In genomic region chr6:29762524-29762923, GRCm38 (mm10) we compare ENCODE assay signal across 8 mouse cellular contexts. TPM values are rescaled to one million over a fixed set of nuclear protein-coding genes. Genes with fewer than 3 reads are reported as not detected.
DNase-seq lines count a peak whose midpoint lies in the region; ATAC-seq lines count a peak whose summit lies in the region.

No protein-coding gene starts in this region.

- ATAC-seq in frontal cortex, adult (ENCODE audit: low TSS enrichment): 0 out of 2 replicates have a peak, but pooled peaks have one; percentile 55
- peak; percentile 25; the same call in 1 of the 2 replicates for ATAC-seq in neutrophil, adult 5-6 weeks (ENCODE audit: extremely low read depth, insufficient number of reproducible peaks, low FRiP score, poor library complexity, severe bottlenecking)

- DNase-seq in frontal cortex, postnatal 10 days (ENCODE audit: low spot score in 2 of 2): no peak
- peak; percentile 23 for DNase-seq in thymus, postnatal 0 days (ENCODE audit: low spot score)
- DNase-seq in thymus, adult 18-20 months: no peak
- DNase-seq in induced T-regulatory cell, adult 2 months (ENCODE audit: low read depth): peak; percentile 53
- no peak for DNase-seq in ovary, postnatal 36 days (ENCODE audit: low spot score)
- DNase-seq in testis, postnatal 10 days (ENCODE audit: low spot score): no peak

RNA-seq across cellular contexts. Expression of gene Ahcyl2, which starts 5.3 kb away (rescaled TPM):
- 13.8 and 17.2 TPM in 2 replicates for polyA plus RNA-seq in thymus, postnatal 0 days (2015; fragmentation: Nextera tagmentation; extraction: Ambion mirVana)
- 30.8 and 53.1 TPM in 2 replicates for total RNA-seq in neutrophil, adult 5-6 weeks (2017)

RNA-seq across cellular contexts. Expression of gene Smo, which starts 27.2 kb away (rescaled TPM):
- polyA plus RNA-seq in thymus, postnatal 0 days (2015; fragmentation: Nextera tagmentation; extraction: Ambion mirVana): 13.2 and 18.1 TPM in 2 replicates
- total RNA-seq in neutrophil, adult 5-6 weeks (2017): 0.12 TPM in 1 of 2 replicates, not detected in the other

Comparison
In these comparisons a context has a peak if more than half of its experiments do, and no peak if none do; other contexts are left out.
1. DNase-seq: peak in thymus, postnatal 0 days (single experiment) and induced T-regulatory cell, adult 2 months (single experiment); none in frontal cortex, postnatal 10 days (0 of 2), thymus, adult 18-20 months (0 of 2), ovary, postnatal 36 days (single experiment) and testis, postnatal 10 days (single experiment).